Mouse (Mus musculus): ENCODE measurements around the gene Cd59a. TPM values are rescaled to one million over a fixed set of nuclear protein-coding genes. Genes with fewer than 3 reads are reported as not detected.
A peak's percentile ranks its signal among the peaks of the same experiment; 100 is the strongest.
"Not testable (repeated sequence)": the region's sequence is repeated elsewhere in the genome, so short reads cannot be mapped to it uniquely, and the experiment has no call there.

Cd59a gene
- 101 and 109 TPM in 2 replicates for polyA plus RNA-seq (2015; fragmentation: Nextera tagmentation; extraction: Ambion mirVana)

GRCm38 (mm10) chr2:104095741-104096213, at the start of gene Cd59a:
Cd59a (plus strand) TSS chr2:104095801.
- peak within 1 kb of the TSS; percentile 67 for H3K4me3 ChIP-seq (ENCODE audit: low read depth, low read length)
- peak within 1 kb of the TSS; percentile 78 for H3K9ac ChIP-seq (ENCODE audit: low read depth, low read length)
- ATAC-seq (ENCODE audit: low read depth), result peak; percentile 82
- H3K27me3 ChIP-seq (ENCODE audit: control insufficient read depth, insufficient read depth, low read depth, low read length), result no peaks in the 10 kb centered on the region
- H3K36me3 ChIP-seq (ENCODE audit: control insufficient read depth, insufficient read depth), result no peaks in the 10 kb centered on the region
- peaks cover 40% of the 10 kb centered on the region for H3K4me1 ChIP-seq (ENCODE audit: control insufficient read depth, low read depth, low read length)
- peak within 1 kb of the TSS; percentile 58 for H3K4me2 ChIP-seq (ENCODE audit: low read depth, low read length)
- H3K27ac ChIP-seq (ENCODE audit: low read length), result peak within 1 kb of the TSS; percentile 94
- WGBS (ENCODE audit: insufficient replicate concordance), result 2% methylated on average over 15 of the region's 15 CpGs
- H3K9me3 ChIP-seq (replicated peaks; ENCODE audit: control insufficient read depth, low read length), result no peaks in the 10 kb centered on the region

GRCm38 (mm10) chr2:104058381-104058780, 37.2 kb upstream of the Cd59a start:
- H3K27ac ChIP-seq (ENCODE audit: low read length), result no peak overlapping the region
- H3K4me3 ChIP-seq (ENCODE audit: low read depth, low read length), result no peak overlapping the region
- no peak overlapping the region for H3K4me2 ChIP-seq (ENCODE audit: low read depth, low read length)
- no peak overlapping the region for H3K9ac ChIP-seq (ENCODE audit: low read depth, low read length)
- H3K4me1 ChIP-seq (ENCODE audit: control insufficient read depth, low read depth, low read length), result no peaks in the 10 kb centered on the region
- peaks cover 47% of the 10 kb centered on the region for H3K36me3 ChIP-seq (ENCODE audit: control insufficient read depth, insufficient read depth)
- no peaks in the 10 kb centered on the region for H3K27me3 ChIP-seq (ENCODE audit: control insufficient read depth, insufficient read depth, low read depth, low read length)
- 78% methylated on average over 1 of the region's 1 CpGs for WGBS (ENCODE audit: insufficient replicate concordance)
- no peaks in the 10 kb centered on the region for H3K9me3 ChIP-seq (replicated peaks; ENCODE audit: control insufficient read depth, low read length)
- ATAC-seq (ENCODE audit: low read depth), result no peak

GRCm38 (mm10) chr2:104058954-104059353, 36.6 kb upstream of the Cd59a start:
- H3K27ac ChIP-seq (ENCODE audit: low read length), result no peak overlapping the region

GRCm38 (mm10) chr2:104059786-104060185, 35.8 kb upstream of the Cd59a start:
- Histone ChIP-seq H3K9me3 (replicated peaks; ENCODE audit: control insufficient read depth, low read length) (no peaks in the 10 kb centered on the region), H3K4me2 (ENCODE audit: low read depth, low read length) (no peak overlapping the region), H3K27ac (ENCODE audit: low read length) (no peak overlapping the region), H3K4me1 (ENCODE audit: control insufficient read depth, low read depth, low read length) (peaks cover 8% of the 10 kb centered on the region), H3K27me3 (ENCODE audit: control insufficient read depth, insufficient read depth, low read depth, low read length) (no peaks in the 10 kb centered on the region), H3K36me3 (ENCODE audit: control insufficient read depth, insufficient read depth) (peaks cover 35% of the 10 kb centered on the region), H3K9ac (ENCODE audit: low read depth, low read length) (no peak overlapping the region), H3K4me3 (ENCODE audit: low read depth, low read length) (no peak overlapping the region)
- no peak for ATAC-seq (ENCODE audit: low read depth)
- 91% methylated on average over 10 of the region's 10 CpGs for WGBS (ENCODE audit: insufficient replicate concordance)

More at GRCm38 (mm10) chr2:104058954-104059353, 36.6 kb upstream of the Cd59a start:
- no peak overlapping the region for H3K4me3 ChIP-seq (ENCODE audit: low read depth, low read length)
- no peaks in the 10 kb centered on the region for H3K9me3 ChIP-seq (replicated peaks; ENCODE audit: control insufficient read depth, low read length)
- H3K4me1 ChIP-seq (ENCODE audit: control insufficient read depth, low read depth, low read length), result peaks cover 3% of the 10 kb centered on the region
- no peak overlapping the region for H3K4me2 ChIP-seq (ENCODE audit: low read depth, low read length)
- no peak overlapping the region for H3K9ac ChIP-seq (ENCODE audit: low read depth, low read length)
- 88% methylated on average over 4 of the region's 4 CpGs for WGBS (ENCODE audit: insufficient replicate concordance)
- H3K36me3 ChIP-seq (ENCODE audit: control insufficient read depth, insufficient read depth), result peaks cover 43% of the 10 kb centered on the region
- no peak for ATAC-seq (ENCODE audit: low read depth)
- no peaks in the 10 kb centered on the region for H3K27me3 ChIP-seq (ENCODE audit: control insufficient read depth, insufficient read depth, low read depth, low read length)

- WGBS (ENCODE audit: insufficient replicate concordance), result 94% methylated on average over 6 of the region's 6 CpGs
- Histone ChIP-seq H3K4me3 (ENCODE audit: low read depth, low read length) (no peak overlapping the region), H3K4me1 (ENCODE audit: control insufficient read depth, low read depth, low read length) (peaks cover 8% of the 10 kb centered on the region), H3K27ac (ENCODE audit: low read length) (no peak overlapping the region), H3K36me3 (ENCODE audit: control insufficient read depth, insufficient read depth) (peaks cover 27% of the 10 kb centered on the region), H3K4me2 (ENCODE audit: low read depth, low read length) (no peak overlapping the region), H3K27me3 (ENCODE audit: control insufficient read depth, insufficient read depth, low read depth, low read length) (no peaks in the 10 kb centered on the region), H3K9ac (ENCODE audit: low read depth, low read length) (no peak overlapping the region), H3K9me3 (replicated peaks; ENCODE audit: control insufficient read depth, low read length) (no peaks in the 10 kb centered on the region)
- ATAC-seq (ENCODE audit: low read depth), result no peak
Measured at GRCm38 (mm10) chr2:104060996-104061395, 34.6 kb upstream of the Cd59a start.

GRCm38 (mm10) chr2:104062665-104063064, 32.9 kb upstream of the Cd59a start:
- H3K4me3 ChIP-seq (ENCODE audit: low read depth, low read length), result no peak overlapping the region
- no peaks in the 10 kb centered on the region for H3K27me3 ChIP-seq (ENCODE audit: control insufficient read depth, insufficient read depth, low read depth, low read length)
- H3K4me1 ChIP-seq (ENCODE audit: control insufficient read depth, low read depth, low read length), result peaks cover 8% of the 10 kb centered on the region
- no peaks in the 10 kb centered on the region for H3K9me3 ChIP-seq (replicated peaks; ENCODE audit: control insufficient read depth, low read length)
- no peak for ATAC-seq (ENCODE audit: low read depth)
- no peak overlapping the region for H3K4me2 ChIP-seq (ENCODE audit: low read depth, low read length)
- no peak overlapping the region for H3K27ac ChIP-seq (ENCODE audit: low read length)
- no peak overlapping the region for H3K9ac ChIP-seq (ENCODE audit: low read depth, low read length)
- peaks cover 27% of the 10 kb centered on the region for H3K36me3 ChIP-seq (ENCODE audit: control insufficient read depth, insufficient read depth)

- Histone ChIP-seq H3K36me3 (ENCODE audit: control insufficient read depth, insufficient read depth) (peaks cover 21% of the 10 kb centered on the region), H3K9ac (ENCODE audit: low read depth, low read length) (no peak overlapping the region), H3K4me2 (ENCODE audit: low read depth, low read length) (no peak overlapping the region), H3K27ac (ENCODE audit: low read length) (no peak overlapping the region), H3K27me3 (ENCODE audit: control insufficient read depth, insufficient read depth, low read depth, low read length) (no peaks in the 10 kb centered on the region), H3K9me3 (replicated peaks; ENCODE audit: control insufficient read depth, low read length) (no peaks in the 10 kb centered on the region), H3K4me1 (ENCODE audit: control insufficient read depth, low read depth, low read length) (peaks cover 13% of the 10 kb centered on the region), H3K4me3 (ENCODE audit: low read depth, low read length) (no peak overlapping the region)
- peak; percentile 74 for ATAC-seq (ENCODE audit: low read depth)
- 58% methylated on average over 2 of the region's 2 CpGs for WGBS (ENCODE audit: insufficient replicate concordance)
Measured at GRCm38 (mm10) chr2:104064152-104064551, 31.4 kb upstream of the Cd59a start.

- H3K27ac ChIP-seq (ENCODE audit: low read length); H3K4me3 ChIP-seq (ENCODE audit: low read depth, low read length); H3K9ac ChIP-seq (ENCODE audit: low read depth, low read length); H3K9me3 ChIP-seq (replicated peaks; ENCODE audit: control insufficient read depth, low read length); ATAC-seq (ENCODE audit: low read depth); H3K4me2 ChIP-seq (ENCODE audit: low read depth, low read length); H3K27me3 ChIP-seq (ENCODE audit: control insufficient read depth, insufficient read depth, low read depth, low read length): not testable (repeated sequence)
- Histone ChIP-seq H3K36me3 (ENCODE audit: control insufficient read depth, insufficient read depth) (peaks cover 12% of the 10 kb centered on the region), H3K4me1 (ENCODE audit: control insufficient read depth, low read depth, low read length) (peaks cover 25% of the 10 kb centered on the region)
- WGBS (ENCODE audit: insufficient replicate concordance), result 78% methylated on average over 6 of the region's 6 CpGs
Measured at GRCm38 (mm10) chr2:104065526-104065925, 30.1 kb upstream of the Cd59a start, which contains the start of gene Gm10912. Gm10912 (plus strand) TSS chr2:104065826.

GRCm38 (mm10) chr2:104068450-104068849, 27.2 kb upstream of the Cd59a start, which contains the start of gene Gm10799:
Gm10799 (minus strand) TSS chr2:104068550.
- 40% methylated on average over 7 of the region's 7 CpGs for WGBS (ENCODE audit: insufficient replicate concordance)

More at GRCm38 (mm10) chr2:104068450-104068849, 27.2 kb upstream of the Cd59a start, which contains the start of gene Gm10799:
- H3K27ac ChIP-seq (ENCODE audit: low read length), result peak within 1 kb of the TSS; percentile 87
- H3K4me3 ChIP-seq (ENCODE audit: low read depth, low read length); H3K9ac ChIP-seq (ENCODE audit: low read depth, low read length); ATAC-seq (ENCODE audit: low read depth); H3K36me3 ChIP-seq (ENCODE audit: control insufficient read depth, insufficient read depth); H3K9me3 ChIP-seq (replicated peaks; ENCODE audit: control insufficient read depth, low read length); H3K27me3 ChIP-seq (ENCODE audit: control insufficient read depth, insufficient read depth, low read depth, low read length): not testable (repeated sequence)
- peak within 1 kb of the TSS; percentile 77 for H3K4me2 ChIP-seq (ENCODE audit: low read depth, low read length)
- H3K4me1 ChIP-seq (ENCODE audit: control insufficient read depth, low read depth, low read length), result peaks cover 25% of the 10 kb centered on the region

Measured in liver, embryonic 16.5 days (tissue).